Mouse (Mus musculus): ENCODE results near the gene Prss43. TPM values are rescaled to one million over a fixed set of nuclear protein-coding genes. Genes with fewer than 3 reads are reported as not detected.
"Not testable (repeated sequence)": the region's sequence is repeated elsewhere in the genome, so short reads cannot be mapped to it uniquely, and the experiment has no call there.

The Prss43 gene
- polyA plus RNA-seq (2015; fragmentation: Nextera tagmentation; extraction: Ambion mirVana): not detected in 2 replicates

DNA sequence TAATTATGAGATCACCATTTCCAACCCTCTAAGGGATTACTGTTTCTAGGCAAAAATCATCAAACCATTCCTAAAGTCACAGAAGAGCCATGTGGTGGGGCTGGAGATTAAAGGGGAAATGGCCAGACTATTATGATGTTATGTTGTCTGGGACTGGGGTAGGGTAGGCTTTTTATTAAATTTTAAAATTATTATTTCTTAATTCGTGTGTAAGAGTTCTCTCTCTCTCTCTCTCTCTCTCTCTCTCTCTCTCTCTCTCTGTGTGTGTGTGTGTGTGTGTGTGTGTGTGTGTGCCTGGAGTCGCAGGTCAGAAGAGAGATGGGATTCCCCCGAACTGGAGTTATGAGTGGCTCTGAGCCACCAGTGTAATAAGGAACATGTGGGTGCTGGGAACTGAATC is at the start of gene Prss43:
Gene Prss43 (plus strand): TSS at position 301 of the 400 bp plus-strand sequence.
- DNase-seq (ENCODE audit: low spot score): no peak

DNA sequence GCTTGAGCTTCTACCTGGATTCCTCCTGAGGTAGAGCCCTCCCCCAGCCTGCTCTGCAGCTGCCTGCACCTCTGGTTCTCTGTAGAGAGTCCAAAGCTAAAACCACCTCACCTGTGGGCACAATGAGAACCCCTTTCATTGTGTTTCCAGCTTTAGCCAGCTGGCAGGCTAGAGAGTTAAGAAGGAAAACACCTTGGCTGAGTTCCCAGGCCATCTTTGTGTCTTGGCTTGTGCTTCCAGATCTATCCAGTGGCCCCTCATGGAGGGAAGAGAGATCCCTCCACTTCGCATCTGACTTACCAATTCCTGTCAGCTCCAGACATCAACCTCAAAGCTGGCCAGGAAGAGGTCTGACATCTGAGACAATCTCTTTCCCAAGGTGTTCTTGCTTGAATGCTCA is 48.4 kb upstream of the Prss43 start:
- DNase-seq (ENCODE audit: low spot score): no peak

DNA sequence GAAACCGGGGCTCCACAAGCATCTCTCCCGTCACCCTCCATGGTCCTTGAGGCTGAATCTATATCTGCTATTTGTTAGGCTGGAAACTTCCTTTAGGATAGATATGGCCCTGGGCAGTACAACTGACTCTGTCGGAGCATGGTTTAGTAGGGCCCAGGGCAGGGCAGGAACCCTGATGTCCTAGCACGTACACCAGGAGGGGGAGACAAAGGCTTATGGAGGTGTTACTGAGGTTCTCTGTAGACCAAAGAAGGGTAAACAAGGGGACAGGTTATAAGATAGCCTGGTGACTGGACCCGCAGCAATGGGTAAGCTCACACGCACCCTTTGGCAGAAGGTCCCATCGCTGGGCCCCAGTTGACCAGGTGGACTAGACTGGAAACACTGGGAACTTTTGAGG is 47.9 kb upstream of the Prss43 start:
- no peak for DNase-seq (ENCODE audit: low spot score)

DNA sequence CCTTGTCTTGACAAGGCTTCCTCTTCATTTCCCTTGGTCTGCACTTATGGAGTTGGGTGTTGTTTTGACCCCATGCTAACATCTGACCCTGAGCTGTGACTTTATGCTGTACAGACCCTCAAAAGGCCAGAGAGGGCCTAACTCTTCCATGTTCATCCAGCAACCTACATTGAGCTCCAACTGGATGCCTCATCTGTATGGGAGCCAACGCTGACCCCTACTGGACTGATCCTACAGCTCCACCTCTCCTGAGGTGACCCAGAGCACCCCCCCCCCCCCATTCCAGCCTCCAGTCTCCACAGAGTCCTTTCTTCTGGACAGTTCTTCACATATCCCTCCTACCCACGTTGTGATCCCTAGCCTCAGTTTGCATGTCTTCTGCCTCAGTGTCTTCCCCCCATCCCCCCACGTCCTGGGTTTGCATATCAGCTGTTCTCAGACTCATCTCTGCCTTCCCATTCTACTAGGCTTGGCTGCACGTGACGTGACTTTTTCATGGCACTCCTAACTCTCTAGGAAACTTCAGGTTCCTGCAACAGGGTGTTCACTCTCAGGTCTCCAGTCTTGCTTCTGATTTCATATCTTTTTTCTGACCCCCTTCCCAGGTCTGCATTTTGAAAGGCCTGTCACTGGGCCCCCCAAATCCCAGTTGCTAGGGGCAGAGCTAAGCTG is 47.1 kb upstream of the Prss43 start:
- no peak for DNase-seq (ENCODE audit: low spot score)

DNA sequence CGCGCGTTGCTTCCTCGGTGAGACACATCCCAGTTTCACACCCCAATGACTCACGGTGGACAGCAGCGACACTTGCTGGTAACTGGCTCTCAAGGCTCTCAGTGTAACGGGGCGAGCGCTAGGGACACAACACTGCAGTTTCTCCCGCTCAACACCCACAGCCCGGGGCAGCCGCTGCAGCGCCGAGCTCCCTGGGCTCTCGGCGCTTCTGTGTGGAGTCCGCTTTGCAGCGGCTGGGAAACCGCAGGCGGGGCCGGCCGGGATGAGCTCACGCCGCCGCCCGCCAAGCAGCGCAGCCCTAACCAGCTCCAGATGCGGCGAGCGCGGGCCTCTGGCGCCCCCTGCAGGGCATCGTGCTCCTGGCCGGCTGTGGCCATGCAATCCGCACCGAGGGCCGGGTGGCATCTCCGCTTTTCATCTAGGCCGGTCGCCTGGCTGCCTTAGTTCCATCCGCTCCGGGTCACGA is 45.2 kb upstream of the Prss43 start:
- peak; percentile 85 for DNase-seq (ENCODE audit: low spot score)

DNA sequence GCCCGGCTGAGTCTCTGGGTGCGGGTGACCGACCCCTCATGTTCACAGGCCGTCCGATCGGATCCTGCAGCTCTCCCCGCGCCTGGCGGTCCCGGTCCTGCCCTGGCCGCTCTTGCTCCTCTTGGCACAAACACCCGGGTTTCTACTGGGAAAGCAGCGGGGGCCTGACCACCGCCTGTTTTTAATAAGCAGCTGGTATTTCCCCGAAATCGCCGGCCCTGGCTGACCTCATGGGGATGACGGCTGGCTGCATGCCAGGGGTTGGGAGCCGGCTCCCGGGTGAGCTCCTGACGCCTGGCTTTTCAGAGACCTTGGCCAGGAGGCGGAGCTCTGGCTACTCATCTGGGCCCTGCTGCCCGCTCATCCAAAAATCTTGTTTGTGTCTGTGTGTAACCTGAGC is 44.8 kb upstream of the Prss43 start:
- no peak for DNase-seq (ENCODE audit: low spot score)

DNA sequence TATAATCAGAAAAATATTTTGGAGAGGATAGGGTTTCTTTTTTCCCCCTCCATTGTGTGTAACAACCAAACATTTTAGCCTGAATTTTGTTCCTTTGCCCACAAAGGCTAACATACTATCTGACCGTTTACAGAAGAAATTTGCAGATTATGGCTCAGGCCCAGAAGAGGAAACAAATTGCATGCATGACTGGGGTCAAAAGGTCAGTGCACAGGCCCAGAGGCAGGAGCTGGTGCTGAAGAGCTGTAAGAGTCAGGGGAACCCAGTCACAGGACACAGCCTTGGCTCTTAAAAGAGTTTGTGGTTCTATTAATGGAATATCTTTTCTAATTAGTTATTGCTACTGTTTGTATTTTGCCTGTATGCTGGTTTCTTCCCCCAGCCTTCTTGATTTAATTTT is 42.9 kb upstream of the Prss43 start:
- DNase-seq (ENCODE audit: low spot score): no peak

DNA sequence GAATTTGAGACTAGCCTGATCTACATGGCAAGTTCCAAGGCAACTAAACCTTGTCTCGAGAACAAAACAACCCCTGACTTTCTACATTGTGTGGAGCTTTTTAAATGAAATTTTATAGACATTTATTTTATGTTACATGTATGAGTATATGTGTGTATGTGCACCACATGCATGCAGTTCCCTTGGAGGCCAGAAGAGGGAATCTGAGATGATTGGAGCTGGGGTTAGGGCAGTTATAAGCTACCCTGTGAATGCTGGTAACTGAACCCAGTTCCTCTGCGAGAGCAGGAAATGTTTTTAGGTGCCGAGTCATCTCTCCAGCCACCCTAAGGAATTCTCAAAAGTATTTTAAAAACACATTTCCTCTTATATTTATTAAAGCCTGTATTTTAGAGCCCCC is 38.3 kb upstream of the Prss43 start:
- no peak for DNase-seq (ENCODE audit: low spot score)

DNA sequence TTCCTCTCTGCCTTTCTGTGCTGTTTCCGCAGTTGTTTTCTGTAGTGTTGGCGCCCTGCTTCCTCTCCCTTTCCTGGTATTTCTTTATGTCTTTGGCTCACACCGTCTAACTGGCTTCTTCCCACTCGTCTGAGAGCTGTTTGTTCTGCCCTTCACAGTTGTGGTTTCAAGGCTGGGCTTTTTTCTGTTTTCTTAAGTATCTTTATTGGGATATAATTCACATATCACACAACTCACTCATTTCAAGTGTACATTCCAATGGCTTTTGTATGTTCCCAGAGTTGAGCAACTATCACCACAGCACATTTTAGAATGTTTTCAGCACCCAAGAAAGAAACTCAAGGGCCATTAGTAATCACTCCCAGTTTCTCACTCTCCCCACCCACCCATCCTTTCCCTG is 36.0 kb upstream of the Prss43 start:
- no peak for DNase-seq (ENCODE audit: low spot score)

DNA sequence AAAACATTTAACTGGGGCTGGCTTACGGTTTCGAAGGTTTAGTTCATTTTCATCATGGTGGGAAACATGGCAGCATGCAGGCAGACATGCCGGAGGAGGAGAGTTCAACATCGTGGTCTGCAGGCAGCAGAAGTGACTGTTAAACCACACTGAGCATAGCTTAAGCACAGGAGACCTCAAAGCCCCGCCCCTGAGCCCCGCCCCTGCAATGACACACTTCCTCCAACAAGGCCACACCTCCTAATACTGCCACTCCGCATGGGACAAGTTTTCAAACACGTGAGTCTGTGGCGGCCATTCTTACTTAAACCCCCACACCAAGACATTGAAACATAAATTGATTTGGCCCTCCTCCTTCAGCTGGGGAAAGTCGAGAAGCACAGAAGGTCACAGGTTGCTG is 29.5 kb upstream of the Prss43 start:
- DNase-seq (ENCODE audit: low spot score): no peak

DNA sequence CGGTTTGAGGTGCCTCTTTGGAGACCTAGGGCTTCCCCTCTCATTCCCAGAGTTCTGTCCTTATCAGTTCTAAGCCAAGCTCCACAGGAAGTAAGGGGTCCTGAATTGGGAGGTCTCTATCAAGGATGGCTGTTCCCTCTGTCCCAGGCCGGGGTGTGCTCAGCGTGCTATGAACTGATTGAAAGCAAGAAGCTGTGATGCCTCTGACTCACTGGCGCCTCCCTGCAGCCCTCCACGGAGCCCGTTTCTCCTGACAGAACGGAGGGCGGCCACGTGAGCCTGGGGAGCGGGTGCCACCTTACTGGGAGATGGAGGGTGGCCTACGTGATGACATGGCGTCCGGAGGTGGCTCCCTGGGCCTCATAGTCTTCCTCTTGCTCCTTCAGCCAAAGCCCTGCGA is 28.6 kb upstream of the Prss43 start, which contains the start of gene Prss42:
Gene Prss42 (plus strand): TSS at position 301 of the 400 bp plus-strand sequence.
- DNase-seq (ENCODE audit: low spot score): no peak

DNA sequence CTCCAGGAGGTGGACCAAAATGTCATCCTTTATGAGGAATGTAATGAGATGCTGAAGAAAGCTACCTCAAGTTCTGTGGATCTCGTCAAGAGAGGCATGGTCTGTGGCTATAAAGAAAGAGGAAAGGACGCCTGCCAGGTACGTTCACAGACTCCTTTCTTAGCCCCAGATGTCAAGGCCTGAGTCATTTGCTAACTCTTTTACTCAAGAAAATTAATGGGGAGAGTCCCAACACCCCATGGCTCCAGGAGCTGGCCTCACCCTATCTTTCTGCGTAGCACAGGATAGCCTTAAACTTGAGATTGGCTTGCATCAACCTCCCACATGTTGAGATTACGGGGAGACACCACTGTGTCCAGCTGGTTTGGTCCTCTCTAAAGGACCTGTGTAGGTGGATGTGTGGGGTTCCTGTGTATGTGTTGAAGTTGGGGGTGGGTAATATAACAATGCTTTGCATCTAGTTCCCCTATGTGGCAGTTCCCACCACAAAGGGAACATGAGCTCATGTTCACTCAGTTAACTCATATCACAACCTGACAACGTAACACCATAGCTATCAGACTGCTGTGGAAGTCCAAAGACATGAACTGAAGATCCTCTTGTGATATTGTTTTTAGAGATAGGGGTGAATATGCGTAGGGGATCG is 25.5 kb upstream of the Prss43 start:
- no peak for DNase-seq (ENCODE audit: low spot score)

DNA sequence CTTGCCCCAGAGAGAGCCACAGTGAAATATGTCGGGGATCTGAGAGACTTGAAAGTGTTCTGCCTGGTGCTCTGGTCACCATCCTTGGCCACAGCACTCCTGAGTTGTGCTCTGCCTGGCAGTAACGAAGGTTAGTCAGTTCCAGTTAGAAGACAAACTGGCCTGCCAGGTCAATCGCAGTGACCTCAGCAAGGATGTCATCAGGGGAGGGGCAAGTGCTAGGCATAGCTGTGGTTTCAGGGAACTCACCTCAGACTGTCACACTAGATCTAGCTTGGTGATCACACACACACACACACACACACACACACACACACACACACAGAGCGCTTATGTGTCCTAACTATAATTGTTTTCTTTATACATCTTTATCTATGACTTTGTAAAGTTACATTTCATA is 23.2 kb upstream of the Prss43 start:
- no peak for DNase-seq (ENCODE audit: low spot score)

DNA sequence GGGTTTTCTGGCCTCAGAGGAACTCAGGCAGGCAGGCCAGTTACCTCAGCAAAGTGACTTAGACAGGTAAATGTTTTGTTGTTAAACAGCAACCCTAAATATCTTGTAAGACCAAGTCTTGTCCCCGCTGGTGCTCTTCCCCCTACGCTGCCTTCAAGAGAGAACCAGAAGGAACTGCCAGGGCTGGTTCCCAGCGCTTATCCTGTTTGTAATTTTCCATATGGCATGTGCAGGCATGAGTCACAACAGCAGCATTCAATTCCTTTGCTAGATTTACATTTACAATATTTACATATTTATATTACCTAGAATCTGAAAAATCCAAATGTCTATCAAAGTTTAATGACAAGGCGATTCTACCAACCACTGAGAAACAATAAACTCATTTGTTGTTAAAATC is 16.4 kb upstream of the Prss43 start:
- no peak for DNase-seq (ENCODE audit: low spot score)

DNA sequence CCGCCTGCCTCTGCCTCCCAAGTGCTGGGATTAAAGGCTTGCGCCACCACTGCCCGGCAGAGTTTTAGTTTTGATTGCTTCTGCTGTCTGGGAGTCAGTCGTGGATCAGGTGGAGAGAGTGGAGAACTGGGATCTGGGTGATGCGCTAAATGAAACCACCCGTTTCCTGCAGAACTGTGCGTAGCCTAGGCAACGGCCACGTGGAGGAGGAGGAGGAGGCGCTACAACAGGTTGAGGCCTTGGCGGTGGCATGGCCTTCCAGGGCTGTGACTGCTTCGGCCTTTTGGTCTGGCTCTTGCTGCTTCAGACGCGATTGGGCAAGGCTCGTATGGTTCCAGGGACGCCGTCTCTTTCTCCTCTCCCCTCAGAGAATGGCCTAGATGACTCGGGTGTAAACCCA is 12.7 kb upstream of the Prss43 start, which contains the start of gene Prss44:
Gene Prss44 (plus strand): TSS at position 206 of the 400 bp plus-strand sequence.
- DNase-seq (ENCODE audit: low spot score): no peak

DNA sequence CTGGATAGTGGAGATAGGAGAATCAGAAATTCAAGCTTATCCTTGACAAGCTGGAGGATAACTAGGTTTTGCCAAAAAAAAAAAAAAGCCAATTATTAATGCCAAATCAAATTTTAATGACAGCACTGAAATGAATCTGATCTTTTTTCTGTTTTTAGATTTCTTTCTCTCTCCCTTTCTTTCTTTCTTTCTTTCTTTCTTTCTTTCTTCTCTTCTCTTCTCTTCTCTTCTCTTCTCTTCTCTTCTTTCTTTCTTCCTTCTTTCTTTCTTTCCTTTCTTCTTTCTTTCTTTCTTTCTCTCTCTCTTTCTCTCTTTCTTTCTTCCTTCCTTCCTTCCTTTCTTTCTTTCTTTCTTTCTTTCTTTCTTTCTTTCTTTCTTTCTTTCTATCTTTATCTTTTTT is 5.9 kb upstream of the Prss43 start:
- DNase-seq (ENCODE audit: low spot score): not testable (repeated sequence)

DNA sequence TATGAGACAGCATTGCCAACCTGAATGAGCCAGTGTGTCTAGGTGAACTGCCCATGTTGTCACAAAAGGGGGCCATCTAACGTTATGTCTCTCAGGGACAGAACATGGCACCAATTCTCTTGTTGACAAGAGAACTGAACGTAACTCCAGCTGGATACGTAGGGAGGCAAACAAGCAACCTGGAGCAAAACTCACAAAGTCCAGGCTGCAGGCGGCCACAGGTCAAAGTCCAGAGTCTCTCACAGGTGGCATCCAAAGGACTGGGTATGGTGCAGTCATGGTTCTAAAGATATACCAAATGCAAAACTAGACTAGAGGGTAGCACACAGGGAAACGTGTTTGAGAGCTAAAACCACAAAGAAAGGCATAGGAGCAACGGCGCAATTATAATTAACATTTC is 5.1 kb upstream of the Prss43 start:
- no peak for DNase-seq (ENCODE audit: low spot score)

DNA sequence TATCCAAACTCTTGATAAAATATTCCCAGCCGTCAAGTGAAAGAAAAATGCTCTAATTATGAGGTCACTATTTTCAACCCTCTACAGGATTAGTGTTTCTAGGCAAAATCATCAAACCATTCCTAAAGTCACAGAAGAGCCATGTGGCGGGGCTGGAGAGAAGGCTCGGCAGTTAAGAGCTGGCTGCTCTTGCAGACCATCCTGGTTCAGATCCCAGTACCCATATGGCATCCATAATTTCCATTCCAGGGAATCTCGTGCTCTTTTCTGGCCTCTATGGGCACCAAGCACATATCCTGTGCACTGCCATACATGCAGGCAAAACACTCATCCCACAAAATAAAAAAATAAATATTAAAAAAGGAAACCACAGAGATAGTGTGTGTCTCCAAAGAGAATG is 1.1 kb upstream of the Prss43 start:
- no peak for DNase-seq (ENCODE audit: low spot score)

DNA sequence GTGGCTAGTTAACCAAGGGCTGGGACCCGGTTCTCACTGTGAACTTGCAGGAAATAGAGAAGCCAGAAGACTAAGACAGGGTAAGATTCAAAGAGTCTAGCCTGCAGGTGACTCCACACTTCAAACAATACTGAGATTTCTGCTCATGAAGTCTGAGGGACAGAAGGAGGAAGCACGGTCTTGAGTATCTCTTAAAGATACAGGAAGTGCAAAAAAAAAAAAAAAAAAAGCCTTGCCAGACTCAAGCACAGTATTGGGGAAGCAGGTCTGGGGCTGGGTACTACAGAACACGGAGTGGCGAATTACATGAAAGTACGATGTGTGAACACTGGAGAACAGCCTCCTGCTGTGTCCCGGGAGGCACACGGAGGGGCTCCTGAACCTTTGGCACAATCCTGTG is 658 bp upstream of the Prss43 start:
- peak; percentile 48 for DNase-seq (ENCODE audit: low spot score)

DNA sequence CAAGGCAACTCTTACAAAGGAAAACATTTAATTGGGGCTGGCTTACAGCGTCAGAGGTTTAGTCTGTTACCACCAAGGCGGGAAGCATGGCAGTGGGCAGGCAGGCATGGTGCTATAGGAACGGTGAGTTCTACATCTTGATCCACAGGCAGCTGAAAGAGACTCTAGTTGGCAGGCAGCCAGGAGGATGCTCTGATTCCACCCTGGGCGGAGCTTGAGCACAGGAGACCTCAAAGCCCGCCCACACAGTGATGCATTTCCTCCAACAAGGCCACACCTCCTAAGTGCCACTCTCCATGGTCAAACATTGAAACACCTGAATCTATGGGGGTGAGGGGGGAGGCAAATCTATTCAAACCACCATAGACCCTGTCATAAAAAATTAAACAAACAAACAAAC is 6.5 kb downstream of the Prss43 start:
- peak; percentile 26 for DNase-seq (ENCODE audit: low spot score)

DNA sequence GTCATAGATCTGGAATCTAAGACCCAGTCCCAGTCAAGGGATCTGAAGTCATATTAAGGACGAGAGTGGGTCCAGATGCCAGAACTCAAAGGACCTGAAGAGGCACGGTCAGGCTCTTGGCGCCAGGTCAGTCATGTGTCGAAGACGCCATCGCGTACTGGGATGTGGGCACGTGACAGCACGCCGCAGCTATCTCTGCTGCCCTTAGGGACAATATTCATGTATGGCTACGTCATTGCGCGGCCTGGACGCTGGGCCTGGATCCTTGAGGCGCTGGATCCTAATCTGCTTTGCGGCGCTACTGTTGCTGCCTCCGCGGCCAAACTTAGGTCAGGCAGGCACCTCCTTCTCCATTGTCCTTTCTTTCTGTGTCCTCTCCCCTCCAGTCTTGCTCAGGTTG is 7.9 kb downstream of the Prss43 start, which contains the start of gene Prss45:
Gene Prss45 (plus strand): TSS at position 178 of the 400 bp plus-strand sequence.
- DNase-seq (ENCODE audit: low spot score): no peak

DNA sequence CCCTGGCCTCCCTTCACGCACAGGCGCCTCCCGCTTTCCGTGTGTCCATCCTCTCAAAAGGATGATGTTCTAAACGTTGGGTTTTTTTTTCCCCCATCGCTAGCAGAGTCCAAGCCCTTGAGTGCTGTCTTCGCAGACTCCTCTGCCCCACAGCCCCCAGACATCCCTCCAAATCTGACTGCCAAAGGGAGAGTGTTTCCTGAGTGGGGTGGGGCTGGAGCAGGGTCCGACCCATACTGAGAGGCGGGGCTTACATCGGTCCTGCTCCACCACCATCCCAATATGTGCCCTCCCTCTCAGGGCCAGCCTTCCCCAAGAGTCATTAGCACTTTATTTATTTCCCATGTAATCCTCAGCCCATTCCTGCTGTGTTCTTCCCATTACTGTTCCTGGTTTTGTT is 8.5 kb downstream of the Prss43 start:
- no peak for DNase-seq (ENCODE audit: low spot score)

DNA sequence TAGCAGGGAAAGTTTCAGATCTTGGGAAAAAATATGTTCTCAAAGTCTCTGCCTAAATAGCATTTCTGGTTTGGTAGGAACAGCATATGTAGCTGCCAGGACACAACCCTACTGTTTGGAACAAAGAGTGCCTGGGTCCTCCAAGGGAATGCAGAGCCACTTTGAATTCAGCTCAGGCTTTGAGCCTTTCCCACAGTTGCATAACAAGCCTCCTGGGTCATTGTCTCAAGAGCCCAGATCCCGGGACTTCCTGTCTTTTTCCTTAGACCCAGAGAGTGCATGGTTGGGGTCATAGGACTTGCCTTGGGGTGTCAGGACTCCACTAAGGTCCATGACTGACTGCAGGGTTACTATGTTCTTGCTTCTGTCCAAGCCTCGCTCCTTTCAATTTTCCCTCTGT is 9.6 kb downstream of the Prss43 start:
- no peak for DNase-seq (ENCODE audit: low spot score)
